Mouse (Mus musculus): ENCODE results near the gene Selp.

Gene Selp

GRCm38 (mm10) chr1:164119892-164120776, 5.1 kb downstream of the Selp start:
- DNase-seq: no peak

- no peak for DNase-seq
These were observed 5.7 kb downstream of the Selp start for GRCm38 (mm10) chr1:164120777-164121158.

GRCm38 (mm10) chr1:164123836-164124235, 8.8 kb downstream of the Selp start:
- DNase-seq: no peak

GRCm38 (mm10) chr1:164130013-164130412, 14.9 kb downstream of the Selp start:
- DNase-seq: no peak

GRCm38 (mm10) chr1:164132609-164133008, 17.5 kb downstream of the Selp start:
- no peak for DNase-seq

- DNase-seq: no peak
These were observed 19.0 kb downstream of the Selp start for GRCm38 (mm10) chr1:164134101-164134500.

GRCm38 (mm10) chr1:164135360-164135759, 20.3 kb downstream of the Selp start:
- no peak for DNase-seq

- DNase-seq: no peak
These were observed 20.9 kb downstream of the Selp start for GRCm38 (mm10) chr1:164135960-164136359.

- no peak for DNase-seq
These were observed 21.6 kb downstream of the Selp start for GRCm38 (mm10) chr1:164136636-164137035.

- DNase-seq: peak; percentile 60 to 77
These were observed 23.5 kb downstream of the Selp start for GRCm38 (mm10) chr1:164138365-164139130.

GRCm38 (mm10) chr1:164139464-164139863, 24.4 kb downstream of the Selp start:
- no peak for DNase-seq

GRCm38 (mm10) chr1:164149083-164149482, 34.0 kb downstream of the Selp start:
- no peak for DNase-seq

- no peak for DNase-seq
These were observed 36.5 kb downstream of the Selp start, which contains the start of gene F5 for GRCm38 (mm10) chr1:164151387-164152088. Gene F5 (plus strand): TSS chr1:164151838.

GRCm38 (mm10) chr1:164152836-164153235, 37.8 kb downstream of the Selp start:
- no peak for DNase-seq

- no peak for DNase-seq
These were observed 39.9 kb downstream of the Selp start for GRCm38 (mm10) chr1:164154983-164155382.

- DNase-seq: no peak
These were observed 43.5 kb downstream of the Selp start for GRCm38 (mm10) chr1:164158571-164158970.

- DNase-seq: no peak
These were observed 44.7 kb downstream of the Selp start for GRCm38 (mm10) chr1:164159781-164160180.

- DNase-seq: no peak
These were observed 47.7 kb downstream of the Selp start for GRCm38 (mm10) chr1:164162745-164163144.

- no peak for DNase-seq
These were observed 53.8 kb downstream of the Selp start for GRCm38 (mm10) chr1:164168818-164169217.

GRCm38 (mm10) chr1:164170434-164170833, 55.4 kb downstream of the Selp start:
- DNase-seq: no peak

GRCm38 (mm10) chr1:164173145-164173544, 58.1 kb downstream of the Selp start:
- DNase-seq: no peak

- DNase-seq: no peak
These were observed 61.8 kb downstream of the Selp start for GRCm38 (mm10) chr1:164176856-164177255.

GRCm38 (mm10) chr1:164178429-164178828, 63.4 kb downstream of the Selp start:
- no peak for DNase-seq
